In the genomic region with DNA sequence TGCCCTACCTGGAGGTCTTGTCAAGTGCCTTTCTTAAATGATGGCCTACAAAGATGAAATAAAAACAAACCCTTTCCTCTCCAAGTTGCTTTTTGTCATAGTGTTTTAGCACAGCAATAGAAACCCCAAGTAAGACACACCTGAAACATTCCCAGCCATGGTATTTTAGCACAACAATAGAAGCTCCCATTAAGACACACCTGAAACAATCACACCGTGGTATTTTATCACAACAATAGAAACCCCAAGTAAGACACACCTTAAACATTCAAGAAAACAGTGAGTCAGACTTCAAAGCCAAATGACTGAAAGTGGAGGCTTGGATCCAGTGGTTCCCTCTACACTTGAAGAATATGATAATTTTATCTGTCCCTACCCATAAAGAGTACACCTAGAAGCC, we compare ENCODE assay signal across 24 mouse cellular contexts. TPM values are rescaled to one million over a fixed set of nuclear protein-coding genes. Genes with fewer than 3 reads are reported as not detected.
DNase-seq lines count a peak whose midpoint lies in the region; TF ChIP-seq lines count a peak whose summit lies in the region.
"Had no signal": no experiment of that assay in that cellular context is flagged by ENCODE, and none has a peak within 500 bp of the region (broad histone marks: within the 10 kb centered on the region; RNA-seq: fewer than 3 reads in every experiment).

No protein-coding gene starts in this region.

- H3K4me3 ChIP-seq in E14TG2a.4 (replicated peaks; ENCODE audit: low read length), result peak overlapping the region; percentile 17; the same call in 1 of the 2 replicates
- no peak overlapping the region for H3K4me3 ChIP-seq in lung, adult 2 months (replicated peaks; ENCODE audit: extremely low read depth, low read depth, low read length)
- H3K4me3 ChIP-seq: embryonic facial prominence, embryonic 10.5 days; embryonic facial prominence, embryonic 12.5 days; forebrain, embryonic 13.5 days; forebrain, embryonic 15.5 days had no signal

- TF ChIP-seq CTCF in E14TG2a.4 (conservative IDR thresholded peaks at IDR 0.05; ENCODE audit: low read length), result no peak
- no peak for TF ChIP-seq CTCF in lung, adult 2 months (IDR thresholded peaks at IDR 0.05; ENCODE audit: insufficient read depth, low read length)

- no peaks in the 10 kb centered on the region for H3K9me3 ChIP-seq in E14TG2a.4 (ENCODE audit: low read length)
- H3K9me3 ChIP-seq: embryonic facial prominence, embryonic 12.5 days; forebrain, embryonic 13.5 days; forebrain, embryonic 15.5 days; G1E had no signal

- DNase-seq in ES-CJ7 (ENCODE audit: low read depth, low spot score) (peak; percentile 96), R1 (ENCODE audit: low read depth, low spot score) (peak; percentile 98), ZHBTc4 (ENCODE audit: low read depth, low spot score) (peak; percentile 88)
- no peak for DNase-seq in adrenal gland, postnatal 36 days
- no peak for DNase-seq in lung, adult 18-20 months
- no peak for DNase-seq in lung, adult 2 months
- DNase-seq: adrenal gland, adult 2 months; adrenal gland, postnatal 10 days; adrenal gland, postnatal 25 days; B cell, adult 2 months; cerebellum, adult 11-12 months; cerebellum, adult 2 months; cerebellum, adult 9-10 months; cerebellum, postnatal 10 days; cerebellum, postnatal 25 days; forebrain, postnatal 0 days had no signal

- H3K36me3 ChIP-seq in E14TG2a.4 (ENCODE audit: insufficient read depth, low read length), result peaks cover 35% of the 10 kb centered on the region
- H3K36me3 ChIP-seq: G1E had no signal

- no peaks in the 10 kb centered on the region for H3K27me3 ChIP-seq in E14TG2a.4 (ENCODE audit: insufficient read depth, low read length)
- H3K27me3 ChIP-seq: CH12.LX; embryonic facial prominence, embryonic 12.5 days; forebrain, embryonic 13.5 days; forebrain, embryonic 15.5 days; Patski had no signal

- TF ChIP-seq POLR2A in lung, adult 2 months (IDR thresholded peaks at IDR 0.05; ENCODE audit: borderline replicate concordance, extremely low read depth, low read depth, low read length), result no peak

- peaks cover 62% of the 10 kb centered on the region for H3K4me1 ChIP-seq in E14TG2a.4 (replicated peaks; ENCODE audit: low read depth, low read length)
- H3K4me1 ChIP-seq in lung, adult 2 months (ENCODE audit: control insufficient read depth, insufficient read depth, low read length), result peaks cover 2% of the 10 kb centered on the region; the same call in 1 of the 2 replicates
- H3K4me1 ChIP-seq: embryonic facial prominence, embryonic 10.5 days; embryonic facial prominence, embryonic 12.5 days; forebrain, embryonic 13.5 days; forebrain, embryonic 15.5 days had no signal

- 76% methylated on average over 1 of the region's 1 CpGs for WGBS in lung, adult 2 months

RNA-seq across cellular contexts. Expression of a gene that starts 58.2 kb away (rescaled TPM):
- total RNA-seq in adrenal gland, postnatal 36 days (2021), result under 1 TPM in 1 of 2 experiments, not detected in 1; 0.20 TPM
- polyA plus RNA-seq in lung, adult 2 months (2012; rRNA removed), result 1.7 and 2.4 TPM in 2 replicates
- total RNA-seq: adrenal gland, postnatal 25 days had no signal
- polyA plus RNA-seq: G1E had no signal

Comparison
In these comparisons a context has a peak if more than half of its experiments do, and no peak if none do; other contexts are left out.
1. DNase-seq: peak in ES-CJ7 (single experiment), R1 (single experiment) and ZHBTc4 (single experiment); none in adrenal gland, postnatal 36 days (0 of 2), lung, adult 18-20 months (0 of 2) and lung, adult 2 months (single experiment).